Mouse (Mus musculus) kidney, adult 18-20 months (tissue): ENCODE measurements around the gene Olfr598.
"Not testable (repeated sequence)": the region's sequence is repeated elsewhere in the genome, so short reads cannot be mapped to it uniquely, and the experiment has no call there.

Source experiments
- DNase-seq: peaks from one replicate; pipeline ENCODE4 v3.0.0; 2021

The Olfr598 gene

GRCm38 (mm10) chr7:103323268-103323667 is at the start of gene Olfr598:
Gene Olfr598 (plus strand): TSS chr7:103323568.
- no peak for DNase-seq

GRCm38 (mm10) chr7:103305348-103305747 is 18.0 kb upstream of the Olfr598 start, which contains the start of gene Olfr596:
Gene Olfr596 (plus strand): TSS chr7:103305648.
- DNase-seq: not testable (repeated sequence)

- not testable (repeated sequence) for DNase-seq
Observed at GRCm38 (mm10) chr7:103316015-103316414, 7.4 kb upstream of the Olfr598 start, which contains the start of gene Olfr597. Gene Olfr597 (plus strand): TSS chr7:103316315.

GRCm38 (mm10) chr7:103335617-103336016 is 12.2 kb downstream of the Olfr598 start, which contains the start of gene Olfr599:
Gene Olfr599 (plus strand): TSS chr7:103335917.
- no peak for DNase-seq

- no peak for DNase-seq
Observed at GRCm38 (mm10) chr7:103349569-103349968, 26.2 kb downstream of the Olfr598 start, which contains the start of gene Olfr600. Gene Olfr600 (minus strand): TSS chr7:103349669.

GRCm38 (mm10) chr7:103362555-103362954 is 39.2 kb downstream of the Olfr598 start, which contains the start of gene Olfr601:
Gene Olfr601 (minus strand): TSS chr7:103362655.
- DNase-seq: no peak
